Mouse (Mus musculus): ENCODE measurements around the gene Eif2b1.

DNA sequence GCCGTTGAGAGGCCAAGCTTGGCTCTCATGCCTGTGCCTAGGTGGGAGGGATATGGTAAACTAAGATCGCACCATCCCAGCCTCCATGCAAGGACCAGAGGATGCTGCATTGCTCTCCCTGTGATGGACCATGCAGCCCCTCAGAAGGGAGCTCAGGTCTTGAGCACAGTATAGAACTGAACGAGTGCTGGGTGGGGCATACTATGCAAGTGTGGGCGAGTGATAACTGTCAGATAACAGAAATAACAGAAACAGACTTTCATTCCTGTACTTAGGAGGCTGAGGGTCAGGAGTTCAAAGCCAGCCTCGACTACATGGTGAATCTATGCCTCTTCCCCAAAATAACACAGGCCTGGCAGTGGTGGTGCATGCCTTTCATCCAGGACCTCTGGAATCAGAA is 43.9 kb downstream of the Eif2b1 start:
- TF ChIP-seq POLR2A (IDR thresholded peaks at IDR 0.05; ENCODE audit: insufficient read depth, low read depth, low read length) (no peak), EP300 (IDR thresholded peaks at IDR 0.05; ENCODE audit: insufficient read depth, low read depth, low read length) (no peak), CTCF (IDR thresholded peaks at IDR 0.05) (no peak)

Measured in heart, adult 2 months (tissue).